Mouse (Mus musculus): ENCODE results near the gene Pigq. TPM values are rescaled to one million over a fixed set of nuclear protein-coding genes. Genes with fewer than 3 reads are reported as not detected.

Gene Pigq
- total RNA-seq, 2 experiments from 2014 or later: 97.7 to 115 TPM

- DNase-seq (ENCODE audit: low spot score in 2 of 2): no peak
Observed at GRCm38 (mm10) chr17:25959630-25960467, 15.1 kb upstream of the Pigq start.

GRCm38 (mm10) chr17:25958771-25959494 is 14.2 kb upstream of the Pigq start:
- DNase-seq (ENCODE audit: low spot score in 2 of 2): no peak

GRCm38 (mm10) chr17:25957586-25958051 is 12.9 kb upstream of the Pigq start:
- DNase-seq (ENCODE audit: low spot score in 2 of 2): no peak

- DNase-seq (ENCODE audit: low spot score in 2 of 2): no peak
Observed at GRCm38 (mm10) chr17:25956631-25957030, 11.9 kb upstream of the Pigq start.

GRCm38 (mm10) chr17:25956201-25956600 is 11.5 kb upstream of the Pigq start:
- DNase-seq (ENCODE audit: low spot score in 2 of 2): no peak

- DNase-seq (ENCODE audit: low spot score in 2 of 2): no peak
Observed at GRCm38 (mm10) chr17:25955736-25956135, 11.0 kb upstream of the Pigq start.

GRCm38 (mm10) chr17:25954671-25955070 is 9.9 kb upstream of the Pigq start:
- DNase-seq (ENCODE audit: low spot score in 2 of 2): no peak

- no peak for DNase-seq (ENCODE audit: low spot score in 2 of 2)
Observed at GRCm38 (mm10) chr17:25953161-25953560, 8.4 kb upstream of the Pigq start.

- no peak for DNase-seq (ENCODE audit: low spot score in 2 of 2)
Observed at GRCm38 (mm10) chr17:25951803-25952623, 7.3 kb upstream of the Pigq start, which contains the start of gene A930017K11Rik. A930017K11Rik (minus strand) TSS chr17:25952565.

- DNase-seq (ENCODE audit: low spot score in 2 of 2): no peak
Observed at GRCm38 (mm10) chr17:25951225-25951802, 6.6 kb upstream of the Pigq start.

GRCm38 (mm10) chr17:25950706-25951105 is 6.0 kb upstream of the Pigq start:
- no peak for DNase-seq (ENCODE audit: low spot score in 2 of 2)

- no peak for DNase-seq (ENCODE audit: low spot score in 2 of 2)
Observed at GRCm38 (mm10) chr17:25949981-25950380, 5.2 kb upstream of the Pigq start.

GRCm38 (mm10) chr17:25948051-25948450 is 3.3 kb upstream of the Pigq start:
- no peak for DNase-seq (ENCODE audit: low spot score in 2 of 2)

- no peak for DNase-seq (ENCODE audit: low spot score in 2 of 2)
Observed at GRCm38 (mm10) chr17:25947576-25947975, 2.8 kb upstream of the Pigq start.

GRCm38 (mm10) chr17:25946891-25947290 is 2.2 kb upstream of the Pigq start:
- no peak for DNase-seq (ENCODE audit: low spot score in 2 of 2)

GRCm38 (mm10) chr17:25946349-25946748 is 1.6 kb upstream of the Pigq start:
- no peak for DNase-seq (ENCODE audit: low spot score in 2 of 2)

- DNase-seq (ENCODE audit: low spot score in 2 of 2): no peak
Observed at GRCm38 (mm10) chr17:25945517-25946155, 900 bp upstream of the Pigq start.

- no peak for DNase-seq (ENCODE audit: low spot score in 2 of 2)
Observed at GRCm38 (mm10) chr17:25943769-25944168, 967 bp downstream of the Pigq start.

- no peak for DNase-seq (ENCODE audit: low spot score in 2 of 2)
Observed at GRCm38 (mm10) chr17:25943221-25943620, 1.5 kb downstream of the Pigq start.

- DNase-seq (ENCODE audit: low spot score in 2 of 2): no peak
Observed at GRCm38 (mm10) chr17:25942597-25943151, 2.1 kb downstream of the Pigq start.

Data from adrenal gland, postnatal 4 days (tissue).